Mouse (Mus musculus) G1E (cell line): ENCODE measurements at regions not wholly inside any gene's neighbourhood (a gene's known extent, or its start where the extent isn't known, plus 50 kb on each side); places are given as distances from the start of the nearest gene placed in this dataset.

Source experiments
- CTCF ChIP-seq: IDR thresholded peaks from 2 replicates; pipeline ENCODE4 v1.5.1; 2012; ENCODE audit warnings: low read depth, low read length, inconsistent platforms, mixed read lengths
- GATA1 ChIP-seq: IDR thresholded peaks from 2 replicates; pipeline ENCODE4 v1.6.1; 2012; ENCODE audit warnings: borderline replicate concordance, low read length, inconsistent platforms, mixed read lengths
- GATA2 ChIP-seq: IDR thresholded peaks from 2 replicates; pipeline ENCODE4 v1.6.1; 2012; ENCODE audit warnings: low read depth, low read length, inconsistent platforms, borderline replicate concordance
- TAL1 ChIP-seq: conservative IDR thresholded peaks from 2 replicates; pipeline ENCODE4 v1.6.1; 2012; ENCODE audit warnings: low read depth, low read length, inconsistent platforms, mixed read lengths

- TF ChIP-seq CTCF, result no peak
- TF ChIP-seq GATA1, result no peak
- no peak for TF ChIP-seq TAL1
- no peak for TF ChIP-seq GATA2
These were observed 215.2 kb downstream of the Cryba4 start for GRCm38 (mm10) chr5:112037080-112037479.
